30 mouse cellular contexts compared by ENCODE assay signal in genomic region chr12:26547466-26547865, GRCm38 (mm10).
DNase-seq lines count a peak whose midpoint lies in the region; ATAC-seq lines count a peak whose summit lies in the region.
"Had no signal": no experiment of that assay in that cellular context is flagged by ENCODE, and none has a peak within 500 bp of the region (broad histone marks: within the 10 kb centered on the region; RNA-seq: fewer than 3 reads in every experiment).

No protein-coding gene starts in this region.

- no peaks in the 10 kb centered on the region for H3K36me3 ChIP-seq in forebrain, embryonic 15.5 days
- no peaks in the 10 kb centered on the region for H3K36me3 ChIP-seq in forebrain, embryonic 11.5 days (ENCODE audit: control insufficient read depth, insufficient read depth, low read length)
- H3K36me3 ChIP-seq in heart, embryonic 12.5 days: no peaks in the 10 kb centered on the region
- H3K36me3 ChIP-seq: embryonic facial prominence, embryonic 12.5 days; forebrain, embryonic 10.5 days; G1E; heart, embryonic 15.5 days; hindbrain, embryonic 13.5 days; limb, embryonic 12.5 days; liver, embryonic 15.5 days; midbrain, embryonic 13.5 days; stomach, embryonic 15.5 days had no signal

- no peak for DNase-seq in forebrain, embryonic 11.5 days (ENCODE audit: low spot score)
- DNase-seq in heart, postnatal 4 days: peak; percentile 8
- DNase-seq in lung, postnatal 10 days: peak; percentile 20
- DNase-seq in lung, postnatal 36 days: no peak
- no peak for DNase-seq in thymus, postnatal 14 days
- DNase-seq: adrenal gland, postnatal 10 days; cerebellum, adult 8-10 months; cerebellum, postnatal 25 days; gastrocnemius, postnatal 10 days; heart, postnatal 36 days; kidney, adult 2 months; kidney, postnatal 36 days; retina, postnatal 1 day; right cerebral cortex, postnatal 14 days; thymus, adult 18-20 months; thymus, postnatal 36 days had no signal

- H3K9me3 ChIP-seq in forebrain, embryonic 15.5 days: no peaks in the 10 kb centered on the region
- no peaks in the 10 kb centered on the region for H3K9me3 ChIP-seq in forebrain, embryonic 11.5 days (ENCODE audit: control insufficient read depth, low read length)
- H3K9me3 ChIP-seq in heart, embryonic 12.5 days (replicated peaks): peaks cover 13% of the 10 kb centered on the region; the same call in 1 of the 2 replicates
- H3K9me3 ChIP-seq: embryonic facial prominence, embryonic 12.5 days; forebrain, embryonic 10.5 days; heart, embryonic 15.5 days; hindbrain, embryonic 13.5 days; liver, embryonic 15.5 days; megakaryocyte, embryonic 14.5 days; midbrain, embryonic 13.5 days; stomach, embryonic 15.5 days had no signal

- 15% methylated on average over 1 of the region's 1 CpGs for WGBS in forebrain, embryonic 15.5 days
- WGBS in forebrain, embryonic 11.5 days: 62% methylated on average over 1 of the region's 1 CpGs
- 22% methylated on average over 1 of the region's 1 CpGs for WGBS in heart, embryonic 12.5 days

- no peak overlapping the region for H3K4me2 ChIP-seq in forebrain, embryonic 15.5 days (replicated peaks)
- no peak overlapping the region for H3K4me2 ChIP-seq in forebrain, embryonic 11.5 days (ENCODE audit: low read depth, low read length, severe bottlenecking)
- no peak overlapping the region for H3K4me2 ChIP-seq in heart, embryonic 12.5 days
- H3K4me2 ChIP-seq: embryonic facial prominence, embryonic 12.5 days; heart, embryonic 15.5 days; hindbrain, embryonic 13.5 days; limb, embryonic 12.5 days; liver, embryonic 15.5 days; midbrain, embryonic 13.5 days; stomach, embryonic 15.5 days had no signal

- H3K27ac ChIP-seq in forebrain, embryonic 15.5 days (replicated peaks): peak overlapping the region; percentile 20; the same call in 1 of the 2 replicates
- H3K27ac ChIP-seq in forebrain, embryonic 11.5 days (ENCODE audit: low read depth, low read length): no peak overlapping the region
- no peak overlapping the region for H3K27ac ChIP-seq in heart, embryonic 12.5 days (ENCODE audit: poor library complexity, severe bottlenecking)
- H3K27ac ChIP-seq: embryonic facial prominence, embryonic 12.5 days; forebrain, embryonic 10.5 days; heart, embryonic 15.5 days; hindbrain, embryonic 13.5 days; layer of hippocampus, adult 2 months; left cerebral cortex, adult 2 months; limb, embryonic 12.5 days; liver, embryonic 15.5 days; midbrain, embryonic 13.5 days; stomach, embryonic 15.5 days had no signal

- no peak overlapping the region for H3K4me3 ChIP-seq in forebrain, embryonic 15.5 days
- H3K4me3 ChIP-seq in forebrain, embryonic 11.5 days (ENCODE audit: low read depth, low read length): no peak overlapping the region
- no peak overlapping the region for H3K4me3 ChIP-seq in heart, embryonic 12.5 days
- H3K4me3 ChIP-seq: embryonic facial prominence, embryonic 12.5 days; forebrain, embryonic 10.5 days; heart, embryonic 15.5 days; hindbrain, embryonic 13.5 days; layer of hippocampus, adult 2 months; left cerebral cortex, adult 2 months; limb, embryonic 12.5 days; liver, embryonic 15.5 days; megakaryocyte, embryonic 14.5 days; midbrain, embryonic 13.5 days; stomach, embryonic 15.5 days had no signal

- no peak for ATAC-seq in forebrain, embryonic 15.5 days (replicated peaks)
- no peak for ATAC-seq in forebrain, embryonic 11.5 days (replicated peaks; ENCODE audit: low FRiP score)
- no peak for ATAC-seq in heart, embryonic 12.5 days (ENCODE audit: insufficient number of reproducible peaks, low FRiP score)
- ATAC-seq: midbrain, embryonic 13.5 days had no signal

- H3K9ac ChIP-seq in forebrain, embryonic 15.5 days (replicated peaks): no peak overlapping the region
- no peak overlapping the region for H3K9ac ChIP-seq in forebrain, embryonic 11.5 days (ENCODE audit: low read length)
- H3K9ac ChIP-seq in heart, embryonic 12.5 days: no peak overlapping the region
- H3K9ac ChIP-seq: embryonic facial prominence, embryonic 12.5 days; heart, embryonic 15.5 days; hindbrain, embryonic 13.5 days; limb, embryonic 12.5 days; liver, embryonic 15.5 days; midbrain, embryonic 13.5 days; stomach, embryonic 15.5 days had no signal

- peaks cover 18% of the 10 kb centered on the region for H3K4me1 ChIP-seq in forebrain, embryonic 15.5 days
- H3K4me1 ChIP-seq in forebrain, embryonic 11.5 days (replicated peaks; ENCODE audit: control insufficient read depth, insufficient read depth, low read length): no peaks in the 10 kb centered on the region
- H3K4me1 ChIP-seq in heart, embryonic 12.5 days (replicated peaks): peaks cover 16% of the 10 kb centered on the region
- H3K4me1 ChIP-seq: limb, embryonic 12.5 days; liver, embryonic 15.5 days; megakaryocyte, embryonic 14.5 days had no signal

- no peaks in the 10 kb centered on the region for H3K27me3 ChIP-seq in forebrain, embryonic 15.5 days
- no peaks in the 10 kb centered on the region for H3K27me3 ChIP-seq in forebrain, embryonic 11.5 days (ENCODE audit: control insufficient read depth, insufficient read depth, low read length)
- no peaks in the 10 kb centered on the region for H3K27me3 ChIP-seq in heart, embryonic 12.5 days (replicated peaks)
- H3K27me3 ChIP-seq: embryonic facial prominence, embryonic 12.5 days; hindbrain, embryonic 13.5 days; limb, embryonic 12.5 days; liver, embryonic 15.5 days; megakaryocyte, embryonic 14.5 days; midbrain, embryonic 13.5 days; stomach, embryonic 15.5 days had no signal

Comparison
In these comparisons a context has a peak if more than half of its experiments do, and no peak if none do; other contexts are left out.
1. DNase-seq: peak in heart, postnatal 4 days (single experiment) and lung, postnatal 10 days (single experiment); none in forebrain, embryonic 11.5 days (single experiment), lung, postnatal 36 days (single experiment) and thymus, postnatal 14 days (single experiment).